ENCODE assay signal across 9 mouse cellular contexts in the genomic region with DNA sequence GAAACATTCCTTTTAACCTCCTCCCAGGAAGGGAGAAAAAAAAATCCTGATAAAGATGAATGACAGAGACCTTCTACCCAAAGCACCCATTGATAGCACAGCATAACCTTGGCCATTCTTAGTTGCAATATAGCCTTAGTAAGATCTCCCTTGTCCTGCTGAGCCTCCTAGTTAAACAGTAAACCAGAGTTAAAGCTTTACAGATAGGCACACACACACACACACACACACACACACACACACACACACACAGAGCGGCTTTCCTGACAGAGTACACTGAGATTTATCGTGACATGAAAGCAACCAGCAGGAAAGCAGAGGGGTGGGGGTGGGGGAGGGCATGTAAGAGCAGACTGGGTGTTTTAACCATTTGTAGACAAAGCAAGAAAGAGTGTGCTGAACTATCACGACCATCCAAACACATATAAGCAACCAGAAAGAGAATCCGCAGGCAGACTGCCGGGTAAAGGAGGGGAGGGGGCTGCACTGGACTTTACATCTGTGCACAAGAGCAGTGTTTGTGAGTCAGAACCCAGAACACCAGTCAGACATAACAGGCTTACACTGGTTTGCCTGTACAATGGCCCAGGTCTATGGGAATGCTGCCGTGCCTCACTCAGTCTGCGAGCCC. TPM values are rescaled to one million over a fixed set of nuclear protein-coding genes. Genes with fewer than 3 reads are reported as not detected.
DNase-seq lines count a peak whose midpoint lies in the region; ATAC-seq and TF ChIP-seq lines count a peak whose summit lies in the region.
"Had no signal": no experiment of that assay in that cellular context is flagged by ENCODE, and none has a peak within 500 bp of the region (broad histone marks: within the 10 kb centered on the region; RNA-seq: fewer than 3 reads in every experiment).

No protein-coding gene starts in this region.

- in situ Hi-C loops in Patski (cut with MboI; ENCODE audit: low pct_unique_long_range_greater_than_20kb) = no loop called here

- peak; percentile 46 for DNase-seq in Patski (ENCODE audit: low read depth, low spot score)
- DNase-seq in embryo, embryonic 9.5 days (ENCODE audit: extremely low spot score) = peak; percentile 71
- peak; percentile 43 for DNase-seq in kidney, adult 18-20 months
- no peak for DNase-seq in adipocyte (ENCODE audit: low spot score)
- DNase-seq in left cerebral cortex, adult 18-20 months (ENCODE audit: low spot score in 2 of 2) = no peak
- DNase-seq in left cerebral cortex, postnatal 4 days = no peak
- DNase-seq in lung, postnatal 4 days = no peak

- H3K4me2 ChIP-seq in liver, embryonic 15.5 days = peak overlapping the region; percentile 28; the same call in 1 of the 2 replicates

- POLR2A ChIA-PET in Patski (lab: Charles Lee) = interaction anchor here (0.6 kb wide), 2 partner anchors 257 to 486 kb away, joined by 3 read pairs; no protein-coding TSS in a partner anchor

- peak; percentile 20 for ATAC-seq in Patski
- ATAC-seq in liver, embryonic 15.5 days (ENCODE audit: insufficient read depth) = peak; percentile 77

- H3K4me1 ChIP-seq in liver, embryonic 15.5 days (replicated peaks) = 0 out of 2 replicates have a peak, but pooled peaks cover 7% of the 10 kb centered on the region

- CTCF ChIA-PET in Patski (lab: Charles Lee) = interaction anchor here (1.4 kb wide), 1 partner anchor 24 kb away, joined by 3 read pairs; no protein-coding TSS in a partner anchor

- no peaks in the 10 kb centered on the region for H3K36me3 ChIP-seq in liver, embryonic 15.5 days (replicated peaks)

- H3K9me3 ChIP-seq in liver, embryonic 15.5 days (replicated peaks) = no peaks in the 10 kb centered on the region

- intact Hi-C loops in left cerebral cortex, postnatal 4 days (cut with DNase I) = no loop called here

- no peak overlapping the region for H3K4me3 ChIP-seq in liver, embryonic 15.5 days (replicated peaks)

- WGBS in liver, embryonic 15.5 days (ENCODE audit: insufficient replicate concordance) = 52% methylated on average over 7 of the region's 7 CpGs

- H3K27me3 ChIP-seq in Patski = no peaks in the 10 kb centered on the region
- no peaks in the 10 kb centered on the region for H3K27me3 ChIP-seq in liver, embryonic 15.5 days

- no peak overlapping the region for H3K9ac ChIP-seq in liver, embryonic 15.5 days

- peak overlapping the region; percentile 64 for H3K27ac ChIP-seq in liver, embryonic 15.5 days (replicated peaks)

- no peak for TF ChIP-seq CTCF in Patski (IDR thresholded peaks at IDR 0.05)

RNA-seq across cellular contexts. Expression of gene Hmga2, which starts 58.7 kb away (rescaled TPM):
- polyA plus RNA-seq in Patski (2021) = 12.5 TPM
- 1.7 and 2.1 TPM in 2 replicates for polyA plus RNA-seq in liver, embryonic 15.5 days (2015; fragmentation: Nextera tagmentation; extraction: Ambion mirVana)
- total RNA-seq in left cerebral cortex, adult 18-20 months (2021) = under 1 TPM; 0.09 to 0.16 TPM
- under 1 TPM; 0.16 to 0.30 TPM for total RNA-seq in left cerebral cortex, postnatal 4 days (2021)
- polyA plus RNA-seq: frontal cortex, adult 2 months had no signal

Comparison
In these comparisons a context has a peak if more than half of its experiments do, and no peak if none do; other contexts are left out.
1. DNase-seq: peak in Patski (single experiment), embryo, embryonic 9.5 days (single experiment) and kidney, adult 18-20 months (single experiment); none in adipocyte (single experiment), left cerebral cortex, adult 18-20 months (0 of 2), left cerebral cortex, postnatal 4 days (single experiment) and lung, postnatal 4 days (0 of 2).